Mouse (Mus musculus): ENCODE results near the gene Adgrg3. TPM values are rescaled to one million over a fixed set of nuclear protein-coding genes. Genes with fewer than 3 reads are reported as not detected.
A peak's percentile ranks its signal among the peaks of the same experiment; 100 is the strongest.

The Adgrg3 gene
- polyA plus RNA-seq, 1 experiment from 2014 or later = 2.7 TPM

DNA sequence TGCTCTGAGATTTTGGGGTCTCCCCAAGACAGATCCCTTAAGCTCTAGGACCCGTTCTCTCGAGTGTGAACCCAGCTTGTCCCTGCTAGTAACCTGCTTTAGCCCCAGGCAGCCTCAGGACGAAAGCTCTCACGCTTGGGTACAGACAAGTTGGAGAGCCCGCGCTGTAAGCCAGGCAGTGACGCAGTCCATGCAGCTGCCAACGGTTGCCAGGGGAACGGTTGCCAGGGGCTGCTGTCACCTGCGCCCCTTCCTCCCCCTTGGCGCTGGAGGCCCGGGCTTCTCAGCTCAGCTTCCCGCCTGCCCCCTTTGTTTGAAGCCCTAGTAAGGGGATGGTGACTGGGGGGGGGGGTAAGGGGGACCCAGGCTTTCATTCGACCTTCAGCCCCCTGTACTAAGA is 23.5 kb upstream of the Adgrg3 start:
- 3% methylated on average over 10 of the region's 14 CpGs for WGBS
- H3K4me1 ChIP-seq = peaks cover 68% of the 10 kb centered on the region

DNA sequence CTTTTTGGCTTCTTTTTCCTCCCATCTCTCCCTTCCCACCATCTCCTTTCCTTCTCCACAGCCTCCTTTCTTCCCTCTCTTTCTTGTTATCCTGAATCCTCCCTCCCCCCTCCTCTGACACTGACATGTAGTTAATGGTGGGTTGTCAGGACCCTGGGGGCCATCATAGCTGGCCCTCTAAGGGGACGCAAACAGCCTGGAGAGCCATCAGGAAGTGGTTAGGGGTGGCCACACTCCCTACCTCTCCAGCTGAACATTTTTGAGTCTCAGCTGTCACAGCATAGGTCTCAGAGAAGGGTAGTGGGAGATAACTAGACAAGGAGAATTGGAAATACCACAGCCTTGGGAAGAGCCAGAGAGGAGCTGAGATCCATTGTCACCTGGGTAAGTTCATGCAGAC is 23.0 kb upstream of the Adgrg3 start:
- 0 out of 2 replicates have a peak, but pooled peaks cover 10% of the 10 kb centered on the region for H3K36me3 ChIP-seq
- 0 out of 2 replicates have a peak, but pooled peaks cover 7% of the 10 kb centered on the region for H3K27me3 ChIP-seq
- H3K4me1 ChIP-seq = peaks cover 73% of the 10 kb centered on the region
- H3K4me2 ChIP-seq (replicated peaks) = peak overlapping the region; percentile 89
- peak overlapping the region; percentile 78 for H3K9ac ChIP-seq (replicated peaks)
- H3K4me3 ChIP-seq = peak overlapping the region; percentile 66
- WGBS = 0% methylated on average over 1 of the region's 1 CpGs
- peak; percentile 21 for ATAC-seq (ENCODE audit: low FRiP score, low read depth)
- peak overlapping the region; percentile 99 for H3K27ac ChIP-seq (replicated peaks)
- H3K9me3 ChIP-seq = no peaks in the 10 kb centered on the region

More for the DNA sequence above, 23.5 kb upstream of the Adgrg3 start:
- Histone ChIP-seq H3K9me3 (no peaks in the 10 kb centered on the region), H3K4me2 (replicated peaks) (peak overlapping the region; percentile 89), H3K27me3 (0 out of 2 replicates have a peak, but pooled peaks cover 7% of the 10 kb centered on the region), H3K27ac (replicated peaks) (peak overlapping the region; percentile 99), H3K9ac (replicated peaks) (peak overlapping the region; percentile 78), H3K4me3 (peak overlapping the region; percentile 66), H3K36me3 (0 out of 2 replicates have a peak, but pooled peaks cover 10% of the 10 kb centered on the region)
- ATAC-seq (ENCODE audit: low FRiP score, low read depth) = peak; percentile 92

DNA sequence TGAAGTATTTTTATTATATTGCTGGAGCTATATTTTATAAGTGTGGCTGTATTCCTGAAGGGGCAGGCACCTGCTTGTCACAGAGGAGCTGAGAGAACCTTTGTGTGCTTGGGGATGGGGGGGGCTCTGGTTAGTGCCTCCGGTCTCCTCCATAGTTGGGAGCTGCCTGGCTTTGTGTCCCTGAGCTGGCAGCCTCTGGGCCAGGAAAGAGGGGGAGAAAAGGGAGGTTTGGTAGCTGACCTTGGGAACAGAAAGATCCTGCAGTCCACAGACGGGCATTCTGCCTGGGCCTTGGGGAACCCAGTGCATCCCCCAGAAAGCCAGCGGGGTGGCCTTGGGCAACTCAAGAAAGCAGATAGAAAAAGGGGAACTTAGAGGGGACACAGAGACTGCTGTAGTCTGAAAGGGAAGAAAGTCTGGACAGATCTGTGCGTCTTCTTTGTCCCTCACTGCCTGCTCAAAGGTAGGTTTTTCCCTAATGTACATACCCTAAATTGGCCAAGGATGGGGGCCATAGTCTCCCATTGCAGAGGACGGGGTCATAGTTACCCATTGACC is 22.1 kb upstream of the Adgrg3 start:
- 0 out of 2 replicates have a peak, but pooled peaks cover 6% of the 10 kb centered on the region for H3K27me3 ChIP-seq
- H3K27ac ChIP-seq (replicated peaks) = peak overlapping the region; percentile 99
- peaks cover 82% of the 10 kb centered on the region for H3K4me1 ChIP-seq
- peak overlapping the region; percentile 78 for H3K9ac ChIP-seq (replicated peaks)
- H3K4me3 ChIP-seq = peak overlapping the region; percentile 66
- no peaks in the 10 kb centered on the region for H3K9me3 ChIP-seq
- H3K36me3 ChIP-seq = 0 out of 2 replicates have a peak, but pooled peaks cover 10% of the 10 kb centered on the region
- 42% methylated on average over 5 of the region's 5 CpGs for WGBS
- no peak for ATAC-seq (ENCODE audit: low FRiP score, low read depth)
- H3K4me2 ChIP-seq (replicated peaks) = peak overlapping the region; percentile 89

DNA sequence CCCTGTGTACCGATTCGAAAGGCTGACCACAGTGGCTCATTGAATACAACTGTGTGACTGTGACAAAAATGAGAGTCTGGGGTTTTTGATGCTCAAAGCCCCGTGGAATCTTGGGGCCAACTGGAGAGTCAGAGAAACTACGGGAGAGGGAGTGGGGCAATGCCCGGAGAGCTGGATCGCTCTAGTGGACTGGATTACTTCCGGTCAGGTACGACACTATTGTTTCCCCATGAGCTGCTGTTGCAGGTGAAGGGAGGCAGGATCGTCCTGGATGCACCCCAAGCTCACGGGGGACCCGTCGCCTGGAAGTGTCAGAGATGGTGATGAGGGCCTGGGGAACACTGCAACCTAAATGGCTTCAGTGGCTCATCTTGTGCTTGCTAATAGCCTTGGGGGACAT is 21.5 kb upstream of the Adgrg3 start:
- Histone ChIP-seq H3K4me1 (peaks cover 82% of the 10 kb centered on the region), H3K36me3 (0 out of 2 replicates have a peak, but pooled peaks cover 10% of the 10 kb centered on the region), H3K4me2 (replicated peaks) (peak overlapping the region; percentile 89), H3K4me3 (peak overlapping the region; percentile 66), H3K27ac (replicated peaks) (peak overlapping the region; percentile 99), H3K9me3 (no peaks in the 10 kb centered on the region), H3K9ac (replicated peaks) (peak overlapping the region; percentile 78), H3K27me3 (no peaks in the 10 kb centered on the region)
- 27% methylated on average over 12 of the region's 12 CpGs for WGBS
- ATAC-seq (ENCODE audit: low FRiP score, low read depth) = no peak

DNA sequence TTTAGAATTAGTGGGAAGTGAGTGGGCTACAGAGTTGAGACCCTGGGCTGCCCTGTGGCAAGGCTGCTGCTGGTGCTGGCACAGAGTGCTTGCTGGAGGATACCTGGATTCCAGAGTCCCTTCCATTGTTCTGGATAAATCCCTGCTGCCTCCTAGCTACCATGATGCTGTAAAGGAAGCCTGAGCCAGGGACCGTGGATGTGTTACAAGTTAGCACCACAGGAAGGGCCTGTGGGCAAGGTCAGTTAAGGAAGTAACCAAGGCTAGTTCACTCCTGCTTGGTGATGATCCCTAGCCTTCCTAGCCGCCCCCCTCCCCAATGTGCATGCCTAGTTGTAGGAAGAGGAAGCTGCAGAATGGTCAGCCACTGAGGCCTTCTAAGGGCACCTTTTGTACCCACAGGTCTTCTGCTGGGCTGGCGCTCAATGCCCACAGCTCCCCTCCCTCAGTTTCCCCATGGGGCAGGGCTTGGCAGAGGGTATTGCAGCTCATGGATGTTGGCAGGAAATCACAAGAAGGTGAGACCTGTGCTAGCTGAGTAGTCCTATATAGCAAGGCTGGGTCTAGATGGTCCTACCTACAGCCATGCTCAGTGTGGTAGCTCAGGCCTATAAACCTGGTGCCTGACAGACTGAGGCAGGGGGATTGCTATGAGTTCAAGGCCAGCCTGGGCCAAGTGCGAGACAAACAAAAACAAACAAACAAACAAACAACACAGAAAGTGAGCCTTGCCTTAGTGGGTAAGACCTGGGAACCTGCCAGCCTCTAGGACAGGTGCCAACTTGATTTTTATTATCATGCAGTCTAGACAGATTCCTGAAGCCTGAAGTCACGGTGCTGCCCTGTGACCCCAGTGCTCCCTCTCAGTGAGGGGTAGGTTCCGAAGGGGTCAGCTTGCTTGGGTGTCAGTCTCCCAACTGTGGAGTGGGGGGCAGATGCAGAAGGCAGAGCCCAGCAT is 20.3 kb upstream of the Adgrg3 start:
- peak overlapping the region; percentile 66 for H3K4me3 ChIP-seq
- H3K9me3 ChIP-seq = no peaks in the 10 kb centered on the region
- peak overlapping the region; percentile 99 for H3K27ac ChIP-seq (replicated peaks)
- H3K27me3 ChIP-seq = no peaks in the 10 kb centered on the region
- H3K4me2 ChIP-seq (replicated peaks) = peak overlapping the region; percentile 89
- peak overlapping the region; percentile 78 for H3K9ac ChIP-seq (replicated peaks)
- no peak for ATAC-seq (ENCODE audit: low FRiP score, low read depth)
- peaks cover 13% of the 10 kb centered on the region for H3K36me3 ChIP-seq
- WGBS = 51% methylated on average over 6 of the region's 6 CpGs
- H3K4me1 ChIP-seq = peaks cover 80% of the 10 kb centered on the region

DNA sequence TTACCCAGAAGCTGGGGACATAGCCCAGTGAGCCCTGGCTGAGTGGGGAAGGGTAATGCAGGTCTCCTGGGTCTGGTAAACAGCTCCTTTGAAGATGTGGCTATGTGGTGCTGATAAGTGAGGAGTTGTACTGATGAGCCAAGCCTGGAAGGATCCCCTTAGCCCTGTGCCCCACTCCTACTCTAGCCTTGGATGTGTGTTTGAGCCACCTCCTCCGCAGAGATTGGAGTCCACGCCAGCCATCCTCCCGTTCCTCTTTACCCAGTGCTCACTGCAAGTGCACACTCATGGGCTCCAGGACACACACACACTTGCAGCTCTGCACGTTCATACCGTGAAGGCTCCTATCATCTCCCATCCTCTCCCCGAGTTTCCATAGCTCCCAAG is 19.6 kb upstream of the Adgrg3 start:
- Histone ChIP-seq H3K27ac (replicated peaks) (peak overlapping the region; percentile 99), H3K36me3 (peaks cover 17% of the 10 kb centered on the region), H3K4me2 (replicated peaks) (peak overlapping the region; percentile 89), H3K4me1 (peaks cover 77% of the 10 kb centered on the region), H3K9ac (replicated peaks) (peak overlapping the region; percentile 78), H3K4me3 (peak overlapping the region; percentile 66), H3K9me3 (no peaks in the 10 kb centered on the region), H3K27me3 (no peaks in the 10 kb centered on the region)
- no peak for ATAC-seq (ENCODE audit: low FRiP score, low read depth)
- 78% methylated on average over 6 of the region's 6 CpGs for WGBS

DNA sequence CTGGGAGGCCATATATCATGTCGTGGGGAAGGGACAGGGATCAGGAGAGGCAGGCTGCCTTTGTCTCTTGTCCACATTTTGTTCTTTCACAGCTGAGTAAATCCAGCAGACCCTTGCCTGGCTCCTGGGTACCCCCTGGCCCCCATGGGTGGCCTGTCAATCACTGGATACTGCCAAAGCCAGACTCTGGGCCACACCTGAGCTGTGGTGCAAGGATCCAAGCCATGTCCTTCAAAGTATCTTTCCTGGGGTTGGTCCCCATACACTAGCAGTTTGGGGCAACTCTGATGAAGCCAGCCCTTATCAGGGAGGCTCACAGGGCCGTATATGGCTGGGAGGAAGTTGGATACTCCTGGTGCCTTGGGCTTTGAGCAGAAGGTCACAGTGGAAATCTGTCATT is 19.1 kb upstream of the Adgrg3 start:
- H3K4me1 ChIP-seq = peaks cover 71% of the 10 kb centered on the region
- WGBS = 35% methylated on average over 2 of the region's 2 CpGs

DNA sequence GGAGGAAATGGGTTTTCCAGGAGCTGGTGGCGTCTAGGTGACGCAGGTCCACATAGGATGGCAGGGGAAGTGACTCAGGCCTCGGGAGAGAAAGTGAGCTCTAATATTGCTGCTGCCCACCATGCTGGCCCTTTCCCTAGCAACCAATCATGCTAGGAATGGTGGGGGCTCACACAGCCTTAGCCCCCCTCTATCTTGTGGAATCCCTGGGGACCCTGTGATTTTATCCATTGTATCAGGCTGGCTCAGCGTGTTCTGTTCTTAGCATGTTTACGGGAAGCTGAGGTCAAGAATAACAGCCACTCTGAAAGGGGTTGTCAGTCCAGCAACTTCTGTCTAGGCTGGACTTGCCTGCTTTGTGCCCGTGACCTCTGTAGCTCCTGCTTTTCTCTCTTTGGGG is 18.5 kb upstream of the Adgrg3 start:
- peaks cover 67% of the 10 kb centered on the region for H3K4me1 ChIP-seq
- no peaks in the 10 kb centered on the region for H3K9me3 ChIP-seq
- no peak for ATAC-seq (ENCODE audit: low FRiP score, low read depth)
- H3K4me3 ChIP-seq = peak overlapping the region; percentile 66
- H3K4me2 ChIP-seq (replicated peaks) = peak overlapping the region; percentile 89
- peak overlapping the region; percentile 99 for H3K27ac ChIP-seq (replicated peaks)
- 43% methylated on average over 6 of the region's 6 CpGs for WGBS
- peak overlapping the region; percentile 78 for H3K9ac ChIP-seq (replicated peaks)
- no peaks in the 10 kb centered on the region for H3K27me3 ChIP-seq
- H3K36me3 ChIP-seq = peaks cover 28% of the 10 kb centered on the region

More for the DNA sequence above, 19.1 kb upstream of the Adgrg3 start:
- Histone ChIP-seq H3K9me3 (no peaks in the 10 kb centered on the region), H3K9ac (replicated peaks) (peak overlapping the region; percentile 78), H3K27me3 (no peaks in the 10 kb centered on the region), H3K4me3 (peak overlapping the region; percentile 66), H3K27ac (replicated peaks) (peak overlapping the region; percentile 99), H3K36me3 (peaks cover 22% of the 10 kb centered on the region), H3K4me2 (replicated peaks) (peak overlapping the region; percentile 89)
- no peak for ATAC-seq (ENCODE audit: low FRiP score, low read depth)

DNA sequence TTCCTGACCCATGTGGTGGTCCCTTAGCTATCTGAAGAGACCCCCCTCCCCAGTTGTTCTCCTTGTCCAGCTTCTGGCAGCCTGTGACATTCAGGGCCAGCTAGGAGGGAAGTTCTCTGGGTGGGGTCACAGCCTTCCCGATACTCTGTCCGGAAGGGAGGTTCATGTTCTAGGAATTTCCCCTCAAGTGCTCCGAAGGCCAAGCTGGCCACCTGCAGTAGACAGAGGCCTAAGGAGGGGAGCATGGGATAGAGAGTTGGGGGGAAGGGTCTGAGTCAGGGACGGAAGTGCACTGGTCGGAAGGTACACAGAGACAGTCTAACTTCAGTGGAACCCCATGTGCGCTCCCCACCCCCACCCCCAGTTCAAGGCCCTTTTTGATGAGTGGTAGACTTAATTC is 17.5 kb upstream of the Adgrg3 start:
- 42% methylated on average over 6 of the region's 6 CpGs for WGBS
- Histone ChIP-seq H3K36me3 (peaks cover 38% of the 10 kb centered on the region), H3K4me3 (peak overlapping the region; percentile 66), H3K9me3 (no peaks in the 10 kb centered on the region), H3K27ac (replicated peaks) (peak overlapping the region; percentile 99), H3K9ac (replicated peaks) (peak overlapping the region; percentile 78), H3K4me2 (replicated peaks) (peak overlapping the region; percentile 89), H3K27me3 (no peaks in the 10 kb centered on the region), H3K4me1 (peaks cover 67% of the 10 kb centered on the region)
- no peak for ATAC-seq (ENCODE audit: low FRiP score, low read depth)

DNA sequence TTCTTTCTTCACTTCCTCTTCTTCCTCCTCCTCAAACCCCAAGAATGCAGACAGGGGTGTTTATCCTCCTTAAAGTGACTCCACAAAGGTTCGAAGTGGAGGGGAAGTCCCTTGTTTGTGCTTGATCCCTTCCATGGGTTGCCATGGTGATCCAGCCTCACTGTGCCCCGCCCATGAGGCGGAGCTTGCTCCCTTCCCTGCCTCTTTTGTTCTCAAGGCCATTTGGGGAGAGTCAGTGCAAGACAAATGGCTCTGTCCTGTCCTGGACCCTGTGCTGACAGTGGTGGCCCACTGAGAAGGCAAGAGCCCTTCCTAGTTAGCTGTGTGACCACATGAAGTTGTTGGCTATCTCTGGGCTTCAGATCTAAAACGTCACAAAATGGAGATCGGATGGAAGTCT is 16.8 kb upstream of the Adgrg3 start:
- peak overlapping the region; percentile 99 for H3K27ac ChIP-seq (replicated peaks)
- ATAC-seq (ENCODE audit: low FRiP score, low read depth) = peak; percentile 68
- WGBS = 13% methylated on average over 5 of the region's 5 CpGs
- no peaks in the 10 kb centered on the region for H3K27me3 ChIP-seq
- H3K4me3 ChIP-seq = peak overlapping the region; percentile 66
- peaks cover 67% of the 10 kb centered on the region for H3K4me1 ChIP-seq
- peak overlapping the region; percentile 89 for H3K4me2 ChIP-seq (replicated peaks)
- peak overlapping the region; percentile 37 for H3K9ac ChIP-seq (replicated peaks)
- H3K9me3 ChIP-seq = no peaks in the 10 kb centered on the region
- H3K36me3 ChIP-seq = peaks cover 45% of the 10 kb centered on the region

DNA sequence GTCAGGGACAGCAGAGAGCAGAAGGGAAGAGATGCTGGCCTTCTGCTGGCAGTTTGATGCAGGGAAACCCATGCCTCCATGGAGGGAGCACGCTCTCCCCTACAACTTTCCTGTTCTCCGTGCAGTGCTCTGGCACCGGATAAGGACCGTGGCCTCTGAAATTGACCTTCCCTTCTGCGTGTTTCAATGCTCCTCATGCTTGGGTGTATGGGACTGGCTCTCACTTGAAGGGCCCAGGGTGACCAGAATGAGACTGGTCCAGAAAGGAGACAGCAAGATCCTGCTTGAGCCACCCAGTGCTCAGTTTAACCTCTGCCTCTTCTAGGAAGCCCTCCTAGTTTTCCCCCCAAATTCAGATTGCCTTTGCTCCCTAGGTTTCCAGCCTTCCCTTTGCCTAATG is 16.3 kb upstream of the Adgrg3 start:
- Histone ChIP-seq H3K4me2 (replicated peaks) (peak overlapping the region; percentile 89), H3K9ac (replicated peaks) (peak overlapping the region; percentile 37), H3K4me3 (peak overlapping the region; percentile 66), H3K27ac (replicated peaks) (peak overlapping the region; percentile 99), H3K27me3 (no peaks in the 10 kb centered on the region), H3K4me1 (peaks cover 62% of the 10 kb centered on the region), H3K9me3 (no peaks in the 10 kb centered on the region), H3K36me3 (peaks cover 50% of the 10 kb centered on the region)
- 64% methylated on average over 5 of the region's 5 CpGs for WGBS
- peak; percentile 11; the same call in 1 of the 2 replicates for ATAC-seq (ENCODE audit: low FRiP score, low read depth)

DNA sequence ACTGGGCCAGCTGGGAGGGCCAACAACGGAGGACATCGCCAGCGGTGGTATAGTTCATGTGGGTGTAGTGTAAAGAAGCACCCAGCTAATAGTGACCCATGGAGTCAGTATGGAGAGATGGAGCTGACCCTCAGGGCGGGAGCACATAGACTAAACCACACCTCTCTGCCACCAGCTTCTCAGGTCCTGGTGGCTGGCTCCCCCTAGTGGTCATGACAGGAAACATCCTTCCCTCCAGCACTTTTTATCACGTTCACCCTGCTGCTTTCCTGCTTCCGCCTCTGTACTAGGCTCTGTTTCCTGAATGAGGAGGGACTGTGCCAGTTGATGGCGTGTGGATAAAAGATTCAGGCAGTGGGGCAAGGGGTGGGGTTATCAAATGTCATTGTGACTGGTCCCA is 15.8 kb upstream of the Adgrg3 start:
- ATAC-seq (ENCODE audit: low FRiP score, low read depth) = peak; percentile 62
- no peaks in the 10 kb centered on the region for H3K9me3 ChIP-seq
- peaks cover 58% of the 10 kb centered on the region for H3K4me1 ChIP-seq
- peak overlapping the region; percentile 66; the same call in 1 of the 2 replicates for H3K4me3 ChIP-seq
- H3K27me3 ChIP-seq = no peaks in the 10 kb centered on the region
- H3K27ac ChIP-seq (replicated peaks) = peak overlapping the region; percentile 99; the same call in 1 of the 2 replicates
- H3K4me2 ChIP-seq (replicated peaks) = peak overlapping the region; percentile 89
- peaks cover 55% of the 10 kb centered on the region for H3K36me3 ChIP-seq
- 6% methylated on average over 7 of the region's 7 CpGs for WGBS
- no peak overlapping the region for H3K9ac ChIP-seq (replicated peaks)

Data from midbrain, embryonic 12.5 days (tissue).